Mouse (Mus musculus): ENCODE data around the gene Spata20. TPM values are rescaled to one million over a fixed set of nuclear protein-coding genes. Genes with fewer than 3 reads are reported as not detected.

Gene Spata20
- polyA plus RNA-seq, 1 experiment from 2014 or later, result 0.31 TPM

GRCm38 (mm10) chr11:94488767-94489533 lies 3.0 kb upstream of the Spata20 start:
- no peak for DNase-seq (ENCODE audit: low spot score)
- no peak overlapping the region for H3K4me3 ChIP-seq (ENCODE audit: low read depth, low read length)
- no peak for ATAC-seq (ENCODE audit: low read depth)
- H3K9me3 ChIP-seq (ENCODE audit: control insufficient read depth, low read length), result no peaks in the 10 kb centered on the region
- no peak overlapping the region for H3K27ac ChIP-seq (replicated peaks; ENCODE audit: low read depth, low read length)
- H3K9ac ChIP-seq (ENCODE audit: low read depth, low read length), result no peak overlapping the region
- H3K4me1 ChIP-seq (ENCODE audit: control insufficient read depth, insufficient read depth, low read length), result no peaks in the 10 kb centered on the region
- no peaks in the 10 kb centered on the region for H3K36me3 ChIP-seq (ENCODE audit: control insufficient read depth, insufficient read depth, low read length)
- no peak overlapping the region for H3K4me2 ChIP-seq (ENCODE audit: low read depth, low read length)
- WGBS, result 79% methylated on average over 11 of the region's 11 CpGs
- H3K27me3 ChIP-seq (replicated peaks; ENCODE audit: control insufficient read depth, insufficient read depth, low read length), result peaks cover 7% of the 10 kb centered on the region; the same call in 1 of the 2 replicates

DNA sequence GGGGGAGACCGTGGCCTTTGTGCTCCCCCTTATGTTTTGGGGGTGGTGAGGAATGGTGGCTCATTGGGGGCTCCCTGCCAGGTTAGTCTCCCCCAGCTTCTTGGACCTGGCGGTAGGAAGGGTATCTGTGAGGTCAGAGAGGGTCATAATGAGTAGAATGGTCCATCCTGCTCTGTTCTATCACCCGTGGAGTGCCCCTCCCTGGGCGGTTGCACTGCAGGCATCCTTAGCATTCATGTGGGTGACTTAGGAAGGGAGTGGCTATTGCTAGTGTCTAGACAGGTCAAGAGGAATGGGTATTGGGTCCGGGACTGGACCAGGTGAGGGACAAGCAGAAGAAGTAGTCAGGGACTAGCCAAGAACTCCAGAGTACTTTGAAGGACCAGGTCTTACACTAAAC lies 756 bp downstream of the Spata20 start:
- Histone ChIP-seq H3K9me3 (ENCODE audit: control insufficient read depth, low read length) (no peaks in the 10 kb centered on the region), H3K4me2 (ENCODE audit: low read depth, low read length) (no peak overlapping the region), H3K4me3 (ENCODE audit: low read depth, low read length) (no peak overlapping the region), H3K9ac (ENCODE audit: low read depth, low read length) (no peak overlapping the region), H3K27ac (replicated peaks; ENCODE audit: low read depth, low read length) (no peak overlapping the region), H3K4me1 (ENCODE audit: control insufficient read depth, insufficient read depth, low read length) (no peaks in the 10 kb centered on the region), H3K27me3 (replicated peaks; ENCODE audit: control insufficient read depth, insufficient read depth, low read length) (0 out of 2 replicates have a peak, but pooled peaks cover 7% of the 10 kb centered on the region), H3K36me3 (ENCODE audit: control insufficient read depth, insufficient read depth, low read length) (no peaks in the 10 kb centered on the region)
- WGBS, result 86% methylated on average over 5 of the region's 5 CpGs
- no peak for DNase-seq (ENCODE audit: low spot score)
- ATAC-seq (ENCODE audit: low read depth), result no peak

- no peak overlapping the region for H3K9ac ChIP-seq (ENCODE audit: low read depth, low read length)
- 0 out of 2 replicates have a peak, but pooled peaks cover 7% of the 10 kb centered on the region for H3K27me3 ChIP-seq (replicated peaks; ENCODE audit: control insufficient read depth, insufficient read depth, low read length)
- H3K4me2 ChIP-seq (ENCODE audit: low read depth, low read length), result no peak overlapping the region
- H3K4me1 ChIP-seq (ENCODE audit: control insufficient read depth, insufficient read depth, low read length), result no peaks in the 10 kb centered on the region
- 80% methylated on average over 8 of the region's 9 CpGs for WGBS
- H3K9me3 ChIP-seq (ENCODE audit: control insufficient read depth, low read length), result no peaks in the 10 kb centered on the region
- ATAC-seq (ENCODE audit: low read depth), result no peak
- H3K27ac ChIP-seq (replicated peaks; ENCODE audit: low read depth, low read length), result no peak overlapping the region
- no peaks in the 10 kb centered on the region for H3K36me3 ChIP-seq (ENCODE audit: control insufficient read depth, insufficient read depth, low read length)
- no peak for DNase-seq (ENCODE audit: low spot score)
- H3K4me3 ChIP-seq (ENCODE audit: low read depth, low read length), result no peak overlapping the region
These were observed 1.3 kb downstream of the Spata20 start for GRCm38 (mm10) chr11:94484636-94485035.

- no peak overlapping the region for H3K4me3 ChIP-seq (ENCODE audit: low read depth, low read length)
These were observed 2.1 kb downstream of the Spata20 start for GRCm38 (mm10) chr11:94483921-94484320.

GRCm38 (mm10) chr11:94483436-94483835 lies 2.5 kb downstream of the Spata20 start:
- no peak for DNase-seq (ENCODE audit: low spot score)
- Histone ChIP-seq H3K27ac (replicated peaks; ENCODE audit: low read depth, low read length) (no peak overlapping the region), H3K9me3 (ENCODE audit: control insufficient read depth, low read length) (no peaks in the 10 kb centered on the region), H3K36me3 (ENCODE audit: control insufficient read depth, insufficient read depth, low read length) (no peaks in the 10 kb centered on the region), H3K4me2 (ENCODE audit: low read depth, low read length) (no peak overlapping the region), H3K9ac (ENCODE audit: low read depth, low read length) (no peak overlapping the region), H3K4me1 (ENCODE audit: control insufficient read depth, insufficient read depth, low read length) (no peaks in the 10 kb centered on the region), H3K4me3 (ENCODE audit: low read depth, low read length) (no peak overlapping the region), H3K27me3 (replicated peaks; ENCODE audit: control insufficient read depth, insufficient read depth, low read length) (0 out of 2 replicates have a peak, but pooled peaks cover 7% of the 10 kb centered on the region)
- 62% methylated on average over 11 of the region's 11 CpGs for whole genome bisulfite sequencing
- no peak for ATAC-seq (ENCODE audit: low read depth)

More at GRCm38 (mm10) chr11:94483921-94484320, 2.1 kb downstream of the Spata20 start:
- DNase-seq (ENCODE audit: low spot score) (no peak), ATAC-seq (ENCODE audit: low read depth) (no peak)
- Histone ChIP-seq H3K36me3 (ENCODE audit: control insufficient read depth, insufficient read depth, low read length) (no peaks in the 10 kb centered on the region), H3K27ac (replicated peaks; ENCODE audit: low read depth, low read length) (no peak overlapping the region), H3K4me1 (ENCODE audit: control insufficient read depth, insufficient read depth, low read length) (no peaks in the 10 kb centered on the region), H3K9ac (ENCODE audit: low read depth, low read length) (no peak overlapping the region), H3K27me3 (replicated peaks; ENCODE audit: control insufficient read depth, insufficient read depth, low read length) (0 out of 2 replicates have a peak, but pooled peaks cover 7% of the 10 kb centered on the region), H3K4me2 (ENCODE audit: low read depth, low read length) (no peak overlapping the region), H3K9me3 (ENCODE audit: control insufficient read depth, low read length) (no peaks in the 10 kb centered on the region)
- WGBS, result 56% methylated on average over 14 of the region's 14 CpGs

DNA sequence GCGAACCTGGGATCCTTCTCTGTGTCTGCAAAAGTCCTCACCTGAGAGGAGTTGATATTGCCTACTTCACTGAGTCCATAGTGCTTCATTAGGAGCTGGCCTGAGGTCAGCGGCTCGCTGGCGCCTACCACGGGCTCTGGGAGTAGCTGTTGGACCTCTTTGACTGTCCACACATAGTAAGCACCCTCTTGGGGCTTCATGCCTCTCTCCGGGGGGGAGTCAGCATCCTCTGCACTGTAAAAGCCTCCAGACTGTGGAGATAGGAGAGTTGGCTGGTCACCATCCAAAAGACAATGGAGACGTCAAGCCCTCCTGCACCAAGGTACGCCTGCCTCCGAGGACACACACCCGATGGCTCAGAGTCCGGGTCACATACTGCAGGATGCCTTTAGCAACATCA lies 3.2 kb downstream of the Spata20 start:
- Histone ChIP-seq H3K27ac (replicated peaks; ENCODE audit: low read depth, low read length) (no peak overlapping the region), H3K9ac (ENCODE audit: low read depth, low read length) (no peak overlapping the region), H3K27me3 (replicated peaks; ENCODE audit: control insufficient read depth, insufficient read depth, low read length) (0 out of 2 replicates have a peak, but pooled peaks cover 7% of the 10 kb centered on the region), H3K4me3 (ENCODE audit: low read depth, low read length) (no peak overlapping the region), H3K4me2 (ENCODE audit: low read depth, low read length) (no peak overlapping the region), H3K9me3 (ENCODE audit: control insufficient read depth, low read length) (no peaks in the 10 kb centered on the region), H3K4me1 (ENCODE audit: control insufficient read depth, insufficient read depth, low read length) (no peaks in the 10 kb centered on the region), H3K36me3 (ENCODE audit: control insufficient read depth, insufficient read depth, low read length) (no peaks in the 10 kb centered on the region)
- DNase-seq (ENCODE audit: low spot score) (no peak), ATAC-seq (ENCODE audit: low read depth) (no peak)
- WGBS, result 89% methylated on average over 11 of the region's 11 CpGs

DNA sequence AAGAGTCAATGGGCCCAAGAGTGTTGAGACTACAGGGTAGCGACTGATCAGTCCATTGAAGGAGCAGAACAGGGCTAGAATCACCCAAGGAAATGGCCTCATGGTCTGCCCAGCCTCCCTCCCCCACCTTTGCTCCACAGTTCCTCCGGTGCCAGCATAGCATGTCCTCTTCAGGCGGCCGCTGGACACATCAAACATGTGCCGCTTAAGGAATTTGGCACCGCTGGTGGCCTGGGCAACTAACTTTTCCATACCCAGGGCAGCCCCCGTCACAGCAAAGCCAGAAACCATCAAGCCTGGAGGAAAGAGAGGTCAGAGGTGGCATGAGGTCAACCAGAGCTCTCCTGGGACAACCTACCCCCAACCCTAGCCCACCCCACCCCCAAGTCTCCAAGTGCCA lies 4.0 kb downstream of the Spata20 start:
- Histone ChIP-seq H3K36me3 (ENCODE audit: control insufficient read depth, insufficient read depth, low read length) (no peaks in the 10 kb centered on the region), H3K4me2 (ENCODE audit: low read depth, low read length) (no peak overlapping the region), H3K9me3 (ENCODE audit: control insufficient read depth, low read length) (no peaks in the 10 kb centered on the region), H3K9ac (ENCODE audit: low read depth, low read length) (no peak overlapping the region), H3K27me3 (replicated peaks; ENCODE audit: control insufficient read depth, insufficient read depth, low read length) (0 out of 2 replicates have a peak, but pooled peaks cover 7% of the 10 kb centered on the region), H3K27ac (replicated peaks; ENCODE audit: low read depth, low read length) (no peak overlapping the region), H3K4me1 (ENCODE audit: control insufficient read depth, insufficient read depth, low read length) (no peaks in the 10 kb centered on the region), H3K4me3 (ENCODE audit: low read depth, low read length) (no peak overlapping the region)
- 92% methylated on average over 7 of the region's 7 CpGs for WGBS
- no peak for ATAC-seq (ENCODE audit: low read depth)
- no peak for DNase-seq (ENCODE audit: low spot score)

DNA sequence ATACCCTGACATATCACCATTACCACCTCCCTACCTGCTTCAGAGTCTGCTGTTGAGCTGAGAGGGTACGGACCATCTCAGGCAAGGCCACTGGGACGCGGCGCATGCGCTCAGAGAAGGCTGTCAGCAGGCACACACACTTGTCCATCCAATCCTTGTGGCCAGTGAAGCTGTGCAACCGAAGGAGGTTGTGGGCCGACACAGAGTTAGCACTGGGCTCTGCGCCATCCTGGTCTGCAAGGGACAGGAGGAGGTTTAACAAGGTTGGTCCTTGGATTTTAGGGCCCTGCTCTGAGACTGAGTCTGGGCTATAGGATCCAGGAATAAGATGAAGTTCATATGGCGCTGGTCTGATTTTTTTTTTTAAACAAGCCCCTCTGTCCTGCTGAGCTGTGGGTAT lies 5.6 kb downstream of the Spata20 start:
- no peak overlapping the region for H3K4me3 ChIP-seq (ENCODE audit: low read depth, low read length)
- H3K4me1 ChIP-seq (ENCODE audit: control insufficient read depth, insufficient read depth, low read length), result peaks cover 4% of the 10 kb centered on the region; the same call in 1 of the 2 replicates
- ATAC-seq (ENCODE audit: low read depth), result no peak
- no peaks in the 10 kb centered on the region for H3K9me3 ChIP-seq (ENCODE audit: control insufficient read depth, low read length)
- H3K4me2 ChIP-seq (ENCODE audit: low read depth, low read length), result no peak overlapping the region
- no peak overlapping the region for H3K27ac ChIP-seq (replicated peaks; ENCODE audit: low read depth, low read length)
- WGBS, result 84% methylated on average over 9 of the region's 9 CpGs
- no peak overlapping the region for H3K9ac ChIP-seq (ENCODE audit: low read depth, low read length)
- DNase-seq (ENCODE audit: low spot score), result no peak
- H3K36me3 ChIP-seq (ENCODE audit: control insufficient read depth, insufficient read depth, low read length), result no peaks in the 10 kb centered on the region
- H3K27me3 ChIP-seq (replicated peaks; ENCODE audit: control insufficient read depth, insufficient read depth, low read length), result peaks cover 14% of the 10 kb centered on the region; the same call in 1 of the 2 replicates

- H3K27ac ChIP-seq (replicated peaks; ENCODE audit: low read depth, low read length), result no peak overlapping the region
- DNase-seq (ENCODE audit: low spot score) (no peak), ATAC-seq (ENCODE audit: low read depth) (no peak)
- H3K4me3 ChIP-seq (ENCODE audit: low read depth, low read length), result no peak overlapping the region
- H3K4me1 ChIP-seq (ENCODE audit: control insufficient read depth, insufficient read depth, low read length), result peaks cover 12% of the 10 kb centered on the region
- 57% methylated on average over 6 of the region's 6 CpGs for WGBS
- H3K9me3 ChIP-seq (ENCODE audit: control insufficient read depth, low read length), result no peaks in the 10 kb centered on the region
- H3K9ac ChIP-seq (ENCODE audit: low read depth, low read length), result no peak overlapping the region
- no peak overlapping the region for H3K4me2 ChIP-seq (ENCODE audit: low read depth, low read length)
- peaks cover 11% of the 10 kb centered on the region; the same call in 1 of the 2 replicates for H3K27me3 ChIP-seq (replicated peaks; ENCODE audit: control insufficient read depth, insufficient read depth, low read length)
- no peaks in the 10 kb centered on the region for H3K36me3 ChIP-seq (ENCODE audit: control insufficient read depth, insufficient read depth, low read length)
These were observed 8.3 kb downstream of the Spata20 start for GRCm38 (mm10) chr11:94477651-94478050.

Measured in embryonic facial prominence, embryonic 14.5 days (tissue).